8 mouse cellular contexts compared by ENCODE assay signal in the genomic region with DNA sequence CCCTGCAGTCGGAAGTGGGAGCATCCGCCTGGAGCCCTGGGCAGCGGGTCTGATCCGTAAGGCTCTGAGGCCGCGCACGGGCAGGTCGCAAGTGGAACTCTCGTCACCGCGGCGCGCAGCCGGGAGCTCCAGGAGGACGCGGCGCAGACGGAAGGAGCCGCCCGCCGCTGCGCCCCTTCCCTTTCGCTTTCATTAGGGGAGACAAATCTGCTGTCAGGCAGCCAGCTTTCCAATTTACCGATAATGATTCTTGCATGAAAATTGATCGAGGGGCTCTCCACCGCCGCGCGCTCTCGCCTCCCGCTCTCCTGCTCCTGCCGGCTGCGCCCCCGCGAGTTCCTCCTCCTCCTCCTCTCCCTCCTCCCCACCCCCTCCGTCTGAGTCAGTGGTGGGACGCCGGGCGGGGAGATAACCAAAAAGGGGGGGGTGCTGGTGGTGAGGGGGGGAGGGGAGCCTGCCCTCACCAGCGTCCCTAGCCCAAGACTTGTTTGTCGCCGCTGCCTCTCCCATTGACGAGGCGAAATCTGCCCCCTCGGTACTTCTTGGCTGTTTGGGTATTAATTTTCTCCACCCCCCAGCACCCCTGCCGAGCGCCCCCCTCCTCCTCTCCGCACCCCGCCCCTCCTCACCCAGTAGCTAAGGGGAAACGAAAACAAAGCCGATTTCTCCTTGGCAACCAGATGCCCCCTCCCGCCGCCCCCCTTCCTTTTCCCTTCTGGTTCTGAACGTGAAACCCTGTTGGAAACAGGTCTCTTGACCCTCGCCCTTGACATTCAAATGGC.
DNase-seq lines count a peak whose midpoint lies in the region; ATAC-seq and TF ChIP-seq lines count a peak whose summit lies in the region.

No protein-coding gene starts in this region.

- WGBS in hindbrain, postnatal 0 days, result 2% methylated on average over 47 of the region's 55 CpGs

- H3K4me2 ChIP-seq in hindbrain, postnatal 0 days (ENCODE audit: low read depth, low read length), result peak overlapping the region; percentile 97

- TF ChIP-seq CTCF in hindbrain, postnatal 0 days (IDR thresholded peaks at IDR 0.05; ENCODE audit: low read depth), result no peak

- peaks cover 46% of the 10 kb centered on the region for H3K4me1 ChIP-seq in hindbrain, postnatal 0 days (ENCODE audit: insufficient read depth, low read length)

- intact Hi-C loops in left cerebral cortex, postnatal 36 days (cut with DNase I), result loop anchor here (2.0 to 5.0 kb wide), 3 partner anchors 49 to 71 kb away; no protein-coding TSS in a partner anchor

- peak overlapping the region; percentile 89 for H3K9ac ChIP-seq in hindbrain, postnatal 0 days (replicated peaks; ENCODE audit: low read length)

- peak; percentile 55 for DNase-seq in kidney, adult 11 months
- no peak for DNase-seq in kidney, adult 18-20 months
- peak; percentile 78 for DNase-seq in cerebellum, adult 9-11 months
- peak; percentile 49 to 64 for DNase-seq in frontal cortex, postnatal 14 days (ENCODE audit: low spot score in 2 of 2)
- peak; percentile 82 for DNase-seq in hindbrain, postnatal 0 days (ENCODE audit: low spot score)
- peak; percentile 72 to 76 for DNase-seq in left cerebral cortex, postnatal 36 days (ENCODE audit: low spot score in 2 of 2)
- DNase-seq in right cerebral cortex, postnatal 4 days, result peak; percentile 72

- ATAC-seq in hindbrain, postnatal 0 days, result peak; percentile 39
- peak; percentile 35 for ATAC-seq in megakaryocyte progenitor cell, adult 5-6 weeks (replicated peaks; ENCODE audit: poor library complexity)

- H3K36me3 ChIP-seq in hindbrain, postnatal 0 days (ENCODE audit: insufficient read depth, low read length), result no peaks in the 10 kb centered on the region

- peak overlapping the region; percentile 92 for H3K4me3 ChIP-seq in hindbrain, postnatal 0 days (ENCODE audit: low read length)

- no peaks in the 10 kb centered on the region for H3K27me3 ChIP-seq in hindbrain, postnatal 0 days (ENCODE audit: insufficient read depth, low read length)

- H3K9me3 ChIP-seq in hindbrain, postnatal 0 days (ENCODE audit: low read length), result no peaks in the 10 kb centered on the region

- H3K27ac ChIP-seq in hindbrain, postnatal 0 days, result peak overlapping the region; percentile 99
